Mouse (Mus musculus) hindbrain, embryonic 15.5 days (tissue): ENCODE results near the gene Eif2ak4. TPM values are rescaled to one million over a fixed set of nuclear protein-coding genes. Genes with fewer than 3 reads are reported as not detected.

ENCODE experiments used
- ATAC-seq: fragments of 200-750 bp; cut with Nextera tagmentation; 2 replicates; pipeline ENCODE4 v1.8.0; 2017; ENCODE audit warnings: low read depth, moderate number of reproducible peaks, moderate TSS enrichment; ENCODE audit not compliant: low FRiP score
- H3K27ac ChIP-seq: fragments of 300-500 bp; sonication (generic); replicated peaks from 2 replicates; pipeline ENCODE4 v1.5.1; 2015; ENCODE audit warnings: mild to moderate bottlenecking, inconsistent platforms
- H3K27me3 ChIP-seq: fragments of 300-500 bp; sonication (generic); 2 replicates; pipeline ENCODE4 v1.6.1; 2015; ENCODE audit warnings: control low read depth, inconsistent platforms
- H3K36me3 ChIP-seq: fragments of 300-500 bp; sonication (generic); 2 replicates; pipeline ENCODE4 v1.6.1; 2015; ENCODE audit warnings: control low read depth, inconsistent platforms
- H3K4me1 ChIP-seq: fragments of 300-500 bp; sonication (generic); replicated peaks from 2 replicates; pipeline ENCODE4 v1.6.1; 2015; ENCODE audit warnings: control low read depth, inconsistent platforms
- H3K4me2 ChIP-seq: fragments of 300-500 bp; sonication (generic); 2 replicates; pipeline ENCODE4 v1.6.1; 2015; ENCODE audit warnings: moderate library complexity, mild to moderate bottlenecking, inconsistent platforms
- H3K4me3 ChIP-seq: fragments of 300-500 bp; sonication (generic); 2 replicates; pipeline ENCODE4 v1.5.1; 2015; ENCODE audit warnings: mild to moderate bottlenecking, inconsistent platforms
- H3K9ac ChIP-seq: fragments of 300-500 bp; sonication (generic); 2 replicates; pipeline ENCODE4 v1.6.1; 2015; ENCODE audit warnings: inconsistent platforms
- H3K9me3 ChIP-seq: fragments of 300-500 bp; sonication (generic); 2 replicates; pipeline ENCODE4 v1.6.1; 2016; ENCODE audit warnings: control low read depth, inconsistent platforms
- WGBS: fragments of 180-500 bp; shearing (Covaris S2); methylation state at CpG from one replicate; pipeline ENCODE4 v1.1.7; 2015; 5-methylcytosine and 5-hydroxymethylcytosine counted together
- polyA plus RNA-seq: library from polyadenylated mRNA; unstranded; fragments of >200 nt; fragmentation: Nextera tagmentation; extraction: Ambion mirVana; gene quantifications from 2 replicates; pipeline ENCODE4 v1.2.1, GENCODE M21; 2015

The Eif2ak4 gene
- polyA plus RNA-seq, 1 experiment from 2014 or later: 9.3 TPM

DNA sequence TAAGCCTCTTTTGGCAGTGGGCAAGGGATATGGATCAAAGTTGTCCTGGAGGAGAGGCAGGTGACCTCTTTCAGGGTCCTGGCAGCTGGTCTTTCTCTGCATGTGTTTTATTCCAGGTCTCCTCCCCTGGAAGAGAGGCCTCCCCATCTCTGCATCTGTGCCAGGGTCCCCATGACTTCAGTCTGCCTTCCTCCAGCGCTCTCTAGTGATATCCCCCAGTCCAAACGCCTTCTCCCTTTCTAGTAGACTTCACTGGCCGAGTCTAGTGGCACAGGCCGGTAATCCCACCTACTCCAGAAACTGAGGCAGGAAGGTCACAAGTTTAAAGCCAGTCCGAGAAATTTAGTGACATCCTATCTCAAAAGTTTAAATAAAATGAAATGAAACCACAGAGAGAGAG, 109.5 kb downstream of the Eif2ak4 start:
- Histone ChIP-seq H3K4me1 (peaks cover 6% of the 10 kb centered on the region; the same call in 1 of the 2 replicates), H3K9me3 (no peaks in the 10 kb centered on the region), H3K27me3 (no peaks in the 10 kb centered on the region), H3K4me3 (no peak overlapping the region), H3K9ac (no peak overlapping the region), H3K4me2 (no peak overlapping the region), H3K36me3 (no peaks in the 10 kb centered on the region), H3K27ac (no peak overlapping the region)
- ATAC-seq: no peak
- WGBS: 86% methylated on average over 5 of the region's 5 CpGs

DNA sequence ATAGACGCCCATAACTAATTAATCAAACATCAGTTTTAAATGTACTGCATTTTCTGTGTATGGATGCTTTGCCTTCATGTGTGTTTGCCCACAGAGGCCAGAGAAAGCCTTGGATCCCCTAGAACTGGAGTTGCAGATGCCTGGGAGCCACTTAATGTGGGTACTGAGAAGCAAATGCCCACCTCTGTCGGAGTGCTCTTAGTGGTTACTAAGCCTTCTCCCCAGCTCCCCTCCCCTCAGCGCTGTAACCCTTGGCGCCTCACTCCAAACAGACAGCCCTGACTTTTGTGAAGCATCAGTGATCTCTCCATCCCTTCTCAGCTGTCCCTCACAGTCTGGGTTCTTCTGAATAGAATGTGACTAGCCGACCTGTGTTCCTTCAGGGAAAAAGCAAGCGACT, 110.1 kb downstream of the Eif2ak4 start:
- no peak overlapping the region for H3K4me3 ChIP-seq
- H3K27me3 ChIP-seq: no peaks in the 10 kb centered on the region
- no peak for ATAC-seq
- H3K9ac ChIP-seq: no peak overlapping the region
- H3K4me2 ChIP-seq: no peak overlapping the region
- 74% methylated on average over 6 of the region's 6 CpGs for WGBS
- H3K36me3 ChIP-seq: no peaks in the 10 kb centered on the region
- peaks cover 6% of the 10 kb centered on the region; the same call in 1 of the 2 replicates for H3K4me1 ChIP-seq
- no peak overlapping the region for H3K27ac ChIP-seq
- H3K9me3 ChIP-seq: no peaks in the 10 kb centered on the region

DNA sequence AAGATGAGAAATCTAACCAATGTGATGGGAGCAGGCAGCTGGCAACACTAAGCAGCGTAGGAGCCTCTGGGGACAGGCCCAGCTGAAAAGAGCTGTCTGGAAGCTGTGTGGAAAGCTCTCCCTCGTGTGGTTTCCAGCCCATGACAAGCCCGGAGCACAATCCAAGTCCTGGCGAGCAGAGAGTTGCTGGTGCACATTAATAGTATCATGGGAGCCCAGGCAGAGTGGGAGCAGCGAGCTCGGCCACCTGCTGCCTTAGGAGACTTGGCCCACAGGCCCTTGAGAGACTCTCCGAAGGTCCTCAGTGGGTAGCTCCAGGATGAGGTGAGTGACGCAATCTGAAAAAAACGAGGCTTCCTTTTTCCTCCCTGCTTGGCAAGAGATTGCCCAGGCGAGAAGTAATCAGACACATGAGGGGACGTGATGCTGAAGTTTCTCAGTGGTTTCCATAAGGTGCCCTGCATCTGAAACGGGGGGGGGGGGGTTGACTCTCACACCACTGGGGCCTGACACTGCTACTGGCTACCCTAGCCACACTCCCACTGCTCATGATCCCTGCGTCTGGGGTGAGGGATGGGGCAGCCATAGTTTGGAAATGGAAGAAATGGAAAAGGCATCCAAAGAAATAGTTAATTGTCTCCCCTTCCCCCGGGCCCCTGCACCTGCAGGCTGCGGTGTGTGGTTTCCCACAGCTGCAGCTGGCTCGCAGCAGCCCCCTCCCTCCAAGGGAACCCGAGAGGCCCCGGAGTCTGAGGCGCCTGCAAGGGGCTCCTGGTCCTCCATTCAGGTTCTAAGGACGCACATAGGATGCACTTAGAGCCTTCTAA, 110.9 kb downstream of the Eif2ak4 start:
- Histone ChIP-seq H3K4me1 (peaks cover 6% of the 10 kb centered on the region; the same call in 1 of the 2 replicates), H3K27me3 (no peaks in the 10 kb centered on the region), H3K9me3 (no peaks in the 10 kb centered on the region), H3K4me2 (no peak overlapping the region), H3K9ac (no peak overlapping the region), H3K36me3 (no peaks in the 10 kb centered on the region), H3K4me3 (no peak overlapping the region), H3K27ac (no peak overlapping the region)
- no peak for ATAC-seq
- 37% methylated on average over 20 of the region's 20 CpGs for whole genome bisulfite sequencing

DNA sequence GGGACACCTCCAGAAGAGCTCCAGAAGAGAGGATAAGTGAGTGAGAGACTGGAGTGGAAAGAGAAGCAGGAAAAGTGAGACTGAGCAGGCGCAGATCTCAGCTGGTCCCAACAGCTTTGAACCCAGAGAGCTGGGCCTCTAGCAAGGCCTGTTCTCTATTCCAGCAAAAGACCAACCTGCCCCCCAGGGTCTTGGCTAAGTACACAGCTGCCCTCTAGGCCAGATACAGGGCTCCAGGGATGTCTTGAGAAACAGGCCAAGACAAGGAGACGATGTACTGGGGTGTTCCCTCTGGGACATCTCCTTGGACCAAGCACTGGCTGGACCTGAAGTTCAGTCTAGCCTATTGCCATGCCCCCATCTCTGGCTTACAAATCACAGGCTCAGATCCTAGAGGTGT, 111.8 kb downstream of the Eif2ak4 start:
- Histone ChIP-seq H3K27ac (no peak overlapping the region), H3K4me1 (peaks cover 6% of the 10 kb centered on the region; the same call in 1 of the 2 replicates)
- no peak for ATAC-seq

DNA sequence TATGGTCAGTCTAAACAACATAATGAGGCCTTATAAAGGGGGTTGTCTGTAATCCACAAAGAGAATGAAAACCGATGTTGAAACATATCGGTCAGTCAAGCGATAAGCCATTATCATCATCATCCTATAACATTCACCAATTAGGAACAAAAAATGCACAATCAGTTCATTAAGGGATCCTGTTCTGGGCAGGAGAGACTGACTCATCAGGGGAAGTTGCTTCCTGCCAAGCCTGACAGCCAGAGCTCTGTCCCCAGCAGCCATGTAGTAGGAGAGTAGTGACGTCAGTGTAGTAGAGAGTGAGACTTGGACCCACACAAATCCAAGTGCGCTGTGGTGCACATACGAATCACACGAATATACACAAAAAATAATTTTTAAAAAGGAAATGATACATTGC, 118.7 kb downstream of the Eif2ak4 start:
- Histone ChIP-seq H3K4me2 (no peak overlapping the region), H3K9ac (no peak overlapping the region), H3K36me3 (no peaks in the 10 kb centered on the region), H3K9me3 (no peaks in the 10 kb centered on the region), H3K4me1 (peaks cover 13% of the 10 kb centered on the region), H3K4me3 (no peak overlapping the region), H3K27me3 (0 out of 2 replicates have a peak, but pooled peaks cover 2% of the 10 kb centered on the region), H3K27ac (no peak overlapping the region)
- no peak for ATAC-seq
- WGBS: 88% methylated on average over 7 of the region's 7 CpGs

More for the DNA sequence above, 111.8 kb downstream of the Eif2ak4 start:
- WGBS: 87% methylated on average over 2 of the region's 2 CpGs
- Histone ChIP-seq H3K4me2 (no peak overlapping the region), H3K9me3 (no peaks in the 10 kb centered on the region), H3K4me3 (no peak overlapping the region), H3K27me3 (no peaks in the 10 kb centered on the region), H3K9ac (no peak overlapping the region), H3K36me3 (no peaks in the 10 kb centered on the region)

DNA sequence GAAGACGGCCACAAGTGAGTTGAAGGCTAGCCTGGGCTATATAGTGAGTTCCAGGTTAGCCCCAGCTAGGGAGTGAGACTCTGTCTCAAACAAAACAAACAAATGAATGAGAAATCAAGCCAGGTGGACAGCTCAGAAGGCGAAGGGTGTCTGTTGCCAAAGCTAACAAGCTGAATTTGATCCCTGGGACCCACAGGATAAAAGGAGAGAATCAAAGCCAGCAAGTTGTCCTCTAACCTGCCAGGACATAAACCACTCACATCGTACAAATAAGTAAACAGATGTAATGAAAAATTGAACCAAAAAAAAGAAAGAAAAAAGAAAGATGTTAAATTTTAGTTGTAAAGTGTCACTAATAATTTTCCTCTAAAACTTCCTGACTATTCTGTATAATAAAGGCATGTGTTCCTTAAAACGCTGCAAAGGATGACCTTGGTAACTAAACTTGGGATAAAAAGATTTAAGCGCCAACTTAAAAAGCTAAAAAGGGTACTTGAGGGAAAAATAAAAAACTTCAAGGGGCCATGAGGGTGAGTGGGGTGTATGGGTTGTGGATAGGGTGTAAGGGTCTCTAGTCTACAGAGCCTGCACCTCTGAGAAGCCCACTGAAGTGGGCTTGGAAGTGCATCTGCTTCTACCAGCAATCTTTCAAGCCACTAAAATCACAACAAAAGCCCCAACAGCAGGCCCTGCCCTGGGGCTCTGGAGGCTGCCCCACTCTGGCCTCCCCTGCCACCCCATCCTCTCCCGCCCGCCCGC, 121.4 kb downstream of the Eif2ak4 start:
- H3K36me3 ChIP-seq: no peaks in the 10 kb centered on the region
- H3K4me2 ChIP-seq: 0 out of 2 replicates have a peak overlapping the region, but pooled peaks have one; percentile 21
- H3K27ac ChIP-seq: peak overlapping the region; percentile 46
- no peaks in the 10 kb centered on the region for H3K9me3 ChIP-seq
- H3K27me3 ChIP-seq: 0 out of 2 replicates have a peak, but pooled peaks cover 6% of the 10 kb centered on the region
- WGBS: 48% methylated on average over 8 of the region's 8 CpGs
- H3K4me1 ChIP-seq: peaks cover 13% of the 10 kb centered on the region
- H3K4me3 ChIP-seq: no peak overlapping the region
- ATAC-seq: no peak
- H3K9ac ChIP-seq: no peak overlapping the region

DNA sequence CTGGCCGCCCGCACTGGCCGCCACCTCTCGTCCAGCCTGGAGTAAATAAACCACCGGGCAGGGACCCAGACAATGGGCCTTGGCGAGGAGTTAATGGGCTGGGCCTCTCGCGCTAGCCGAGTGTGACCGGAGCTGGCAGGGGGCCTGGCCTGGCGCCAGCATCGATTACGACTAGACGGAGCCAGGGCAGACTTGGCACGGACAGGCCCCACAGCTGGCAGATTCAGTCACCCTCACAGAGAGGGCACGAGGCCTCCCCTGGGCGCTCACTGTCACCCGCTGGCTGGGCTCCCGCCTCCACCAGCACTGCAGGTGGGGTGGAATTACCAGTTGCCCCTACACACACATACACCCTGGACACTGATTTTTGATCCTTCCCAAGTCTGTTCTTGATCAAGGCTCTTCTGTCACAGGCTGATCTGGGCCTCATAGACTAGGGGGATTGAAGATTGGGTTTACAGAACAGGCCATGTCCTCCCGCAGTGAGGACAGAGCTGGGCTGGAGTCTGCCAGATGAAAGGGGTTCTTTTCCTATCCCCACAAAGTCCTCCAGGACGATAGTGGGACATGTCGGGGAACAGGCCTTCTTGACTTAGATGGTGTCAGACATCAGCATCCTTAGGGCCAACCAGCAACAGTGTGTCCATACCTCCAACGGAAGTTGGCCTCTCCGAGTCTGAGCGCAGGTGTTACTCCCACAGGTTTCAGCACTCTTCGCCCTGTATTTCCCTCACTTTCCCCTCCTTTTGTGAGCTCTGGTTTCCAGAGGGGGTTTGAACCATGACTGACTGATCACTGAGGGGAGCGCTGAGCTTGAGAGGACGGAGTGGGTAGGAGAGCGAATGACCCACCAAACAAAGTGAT, 122.3 kb downstream of the Eif2ak4 start:
- no peak overlapping the region for H3K9ac ChIP-seq
- WGBS: 29% methylated on average over 29 of the region's 29 CpGs
- peaks cover 13% of the 10 kb centered on the region for H3K4me1 ChIP-seq
- H3K27me3 ChIP-seq: 0 out of 2 replicates have a peak, but pooled peaks cover 6% of the 10 kb centered on the region
- peak; percentile 94 for ATAC-seq
- peak overlapping the region; percentile 46 for H3K27ac ChIP-seq
- H3K9me3 ChIP-seq: no peaks in the 10 kb centered on the region
- 0 out of 2 replicates have a peak overlapping the region, but pooled peaks have one; percentile 21 for H3K4me2 ChIP-seq
- no peak overlapping the region for H3K4me3 ChIP-seq
- H3K36me3 ChIP-seq: no peaks in the 10 kb centered on the region

DNA sequence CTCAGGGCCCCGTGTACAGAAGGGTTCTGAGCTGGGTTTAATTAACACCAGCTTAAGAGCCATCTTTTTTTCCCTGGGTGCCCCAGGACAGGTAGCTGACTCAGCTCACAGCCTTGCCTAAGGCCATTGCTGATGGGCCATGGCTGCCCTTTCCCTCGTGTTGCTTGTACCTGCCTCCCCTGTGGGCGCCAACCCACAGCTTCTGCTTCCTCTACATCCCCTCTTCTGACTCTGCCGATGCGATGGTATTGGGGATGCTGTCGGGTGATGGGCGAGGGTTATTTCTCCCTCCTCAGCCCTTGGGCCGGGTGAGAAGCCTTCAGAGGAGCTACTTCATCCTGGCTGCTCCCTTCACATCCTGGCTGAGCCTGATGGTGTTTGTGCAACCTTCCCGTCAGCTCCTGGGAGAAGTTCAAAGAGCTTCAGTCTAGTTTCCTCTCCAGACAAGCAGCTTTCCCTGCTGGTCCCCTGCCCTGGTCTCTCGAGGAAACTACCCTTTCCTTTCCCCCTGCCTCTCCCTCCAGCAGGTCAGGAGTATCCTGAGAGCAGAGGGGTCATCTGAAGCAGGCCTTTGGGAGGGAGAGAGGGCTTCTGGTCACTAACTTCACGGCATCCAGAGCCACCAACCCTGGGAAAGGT, 123.5 kb downstream of the Eif2ak4 start:
- no peaks in the 10 kb centered on the region for H3K36me3 ChIP-seq
- no peak overlapping the region for H3K4me2 ChIP-seq
- peaks cover 13% of the 10 kb centered on the region for H3K4me1 ChIP-seq
- WGBS: 67% methylated on average over 11 of the region's 11 CpGs
- no peaks in the 10 kb centered on the region for H3K9me3 ChIP-seq
- no peak for ATAC-seq
- H3K27me3 ChIP-seq: 0 out of 2 replicates have a peak, but pooled peaks cover 6% of the 10 kb centered on the region
- H3K27ac ChIP-seq: no peak overlapping the region
- H3K4me3 ChIP-seq: no peak overlapping the region
- H3K9ac ChIP-seq: no peak overlapping the region

DNA sequence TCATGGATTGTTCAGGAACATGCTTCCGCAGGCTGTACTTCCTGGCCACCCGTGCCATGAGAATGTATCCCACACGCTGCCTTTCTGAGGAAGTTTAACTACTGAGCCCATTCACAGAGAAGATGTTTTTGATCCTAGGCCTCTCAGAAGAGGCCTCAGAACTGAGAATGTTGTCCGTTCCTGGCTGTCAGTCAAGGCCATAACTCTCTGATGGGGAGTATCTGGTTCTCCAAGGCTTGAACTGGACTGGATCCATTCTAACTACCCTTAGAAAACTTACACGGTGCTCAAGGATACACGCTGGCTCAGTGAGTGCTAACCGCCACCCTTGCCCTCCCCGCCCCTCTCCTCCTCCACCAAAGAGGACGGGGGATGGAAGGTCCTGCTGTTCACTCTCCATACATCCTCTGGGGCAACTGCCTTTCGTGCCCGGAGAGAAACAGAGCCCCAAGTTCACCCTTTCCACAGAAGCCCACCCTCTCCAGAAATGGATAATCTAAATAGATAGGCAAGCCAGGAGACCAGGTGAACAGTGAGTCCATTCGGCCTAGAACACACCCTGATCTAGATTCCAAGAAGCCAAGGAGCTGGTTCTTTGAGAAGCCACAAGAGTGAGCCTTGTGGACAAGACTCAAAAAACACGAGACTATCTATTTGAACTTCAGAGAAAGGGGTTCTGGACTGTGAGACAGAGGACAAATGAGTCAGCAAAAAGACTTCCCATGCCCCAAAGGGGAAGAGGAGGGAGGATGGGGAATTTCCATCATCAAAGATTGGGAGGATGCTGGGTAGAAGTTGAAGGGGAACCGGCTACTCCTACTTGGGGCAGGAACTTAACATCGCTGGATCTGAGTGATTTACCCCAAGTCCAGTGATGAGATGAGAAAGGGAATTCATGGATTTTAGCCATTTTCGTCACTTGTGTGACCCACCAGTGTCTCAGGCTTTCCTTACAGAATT, 124.3 kb downstream of the Eif2ak4 start:
- H3K27ac ChIP-seq: no peak overlapping the region
- 84% methylated on average over 16 of the region's 16 CpGs for WGBS
- H3K4me3 ChIP-seq: no peak overlapping the region
- no peak overlapping the region for H3K9ac ChIP-seq
- H3K4me2 ChIP-seq: no peak overlapping the region
- 0 out of 2 replicates have a peak, but pooled peaks cover 6% of the 10 kb centered on the region for H3K27me3 ChIP-seq
- no peak for ATAC-seq
- no peaks in the 10 kb centered on the region for H3K36me3 ChIP-seq
- peaks cover 13% of the 10 kb centered on the region for H3K4me1 ChIP-seq
- H3K9me3 ChIP-seq: no peaks in the 10 kb centered on the region

DNA sequence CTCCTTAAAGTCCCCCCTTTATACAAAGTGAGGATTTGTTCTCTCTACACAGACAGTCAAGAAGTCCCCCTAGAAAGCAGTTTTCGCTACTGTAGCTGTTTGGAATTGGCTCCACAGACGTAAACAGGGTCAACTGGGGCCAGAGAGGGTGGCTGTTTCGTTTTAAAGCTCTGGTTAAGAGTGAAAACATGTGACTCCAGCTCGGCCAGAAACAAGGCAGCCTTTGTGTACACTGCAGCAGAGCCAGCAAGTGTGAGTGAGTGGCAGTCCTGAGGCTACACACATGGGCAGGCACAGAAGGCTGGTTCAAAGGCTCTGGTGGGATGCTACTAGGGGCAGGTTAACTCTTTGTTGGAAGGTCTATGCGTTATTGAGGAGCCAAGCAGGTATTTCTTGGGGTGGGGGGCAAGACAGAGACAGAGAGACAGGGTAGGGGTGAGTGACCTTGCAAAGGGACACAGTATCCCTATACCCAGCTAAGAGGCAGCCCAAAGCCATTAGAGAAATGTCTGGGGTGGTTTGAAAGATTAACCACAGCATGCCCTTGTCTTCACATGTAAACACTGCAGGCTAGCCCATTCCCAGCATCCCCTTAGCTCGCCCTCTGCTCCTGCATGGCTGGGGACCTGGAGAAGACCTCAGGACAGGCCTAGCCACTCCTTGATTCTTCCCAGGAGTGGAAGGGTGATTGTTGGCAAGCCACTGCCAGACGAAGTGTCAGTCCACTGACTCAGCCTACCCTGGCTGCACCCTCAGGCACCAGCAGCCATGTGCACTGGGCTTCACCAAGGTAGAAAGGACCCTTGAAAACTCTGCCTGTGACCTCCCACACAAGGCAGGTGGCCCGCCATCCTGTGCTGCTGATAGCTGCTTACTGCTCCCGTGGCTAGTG, 131.9 kb downstream of the Eif2ak4 start:
- no peak overlapping the region for H3K9ac ChIP-seq
- peak; percentile 87 for ATAC-seq
- no peaks in the 10 kb centered on the region for H3K27me3 ChIP-seq
- no peaks in the 10 kb centered on the region for H3K9me3 ChIP-seq
- 39% methylated on average over 9 of the region's 9 CpGs for WGBS
- peak overlapping the region; percentile 53; the same call in 1 of the 2 replicates for H3K27ac ChIP-seq
- no peak overlapping the region for H3K4me2 ChIP-seq
- peaks cover 10% of the 10 kb centered on the region for H3K4me1 ChIP-seq
- H3K4me3 ChIP-seq: no peak overlapping the region
- H3K36me3 ChIP-seq: no peaks in the 10 kb centered on the region
